25 mouse cellular contexts compared by ENCODE assay signal in the genomic region with DNA sequence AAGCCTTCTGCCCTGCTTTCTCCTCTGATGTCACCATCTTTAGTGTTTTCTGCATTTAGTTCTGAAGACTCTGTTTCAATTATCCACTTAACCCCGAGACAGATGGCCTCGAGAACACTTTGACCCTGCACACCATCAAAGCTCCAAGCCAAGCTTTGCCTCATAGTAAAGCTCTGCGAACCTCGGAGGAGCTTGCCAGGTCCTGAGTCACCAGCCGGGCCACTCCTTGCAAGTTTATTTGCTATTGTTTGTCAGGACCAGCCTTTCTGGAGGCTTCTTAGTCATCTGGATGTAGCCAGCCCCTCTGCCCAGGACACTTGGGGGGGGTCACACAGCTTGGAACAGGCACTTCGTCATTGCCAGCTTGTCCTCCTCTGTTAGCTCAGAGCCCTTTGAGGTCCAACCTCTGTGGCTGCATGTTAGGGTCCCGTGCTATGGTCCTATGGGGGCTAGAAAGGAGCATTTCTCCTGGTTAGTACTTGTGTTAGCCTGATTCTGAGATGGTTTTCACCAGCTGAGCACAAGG. TPM values are rescaled to one million over a fixed set of nuclear protein-coding genes. Genes with fewer than 3 reads are reported as not detected.
A peak's percentile ranks its signal among the peaks of the same experiment; 100 is the strongest.
DNase-seq lines count a peak whose midpoint lies in the region; ATAC-seq and TF ChIP-seq lines count a peak whose summit lies in the region.
"Had no signal": no experiment of that assay in that cellular context is flagged by ENCODE, and none has a peak within 500 bp of the region (broad histone marks: within the 10 kb centered on the region; RNA-seq: fewer than 3 reads in every experiment).

No protein-coding gene starts in this region.

- 0 out of 2 replicates have a peak, but pooled peaks cover 5% of the 10 kb centered on the region for H3K4me1 ChIP-seq in forebrain, embryonic 11.5 days (replicated peaks; ENCODE audit: control insufficient read depth, insufficient read depth, low read length)
- H3K4me1 ChIP-seq: stomach, embryonic 15.5 days had no signal

- no peaks in the 10 kb centered on the region for H3K36me3 ChIP-seq in forebrain, embryonic 11.5 days (ENCODE audit: control insufficient read depth, insufficient read depth, low read length)
- H3K36me3 ChIP-seq: forebrain, embryonic 12.5 days; stomach, embryonic 15.5 days had no signal

- no peaks in the 10 kb centered on the region for H3K9me3 ChIP-seq in forebrain, embryonic 11.5 days (ENCODE audit: control insufficient read depth, low read length)
- H3K9me3 ChIP-seq: forebrain, embryonic 12.5 days; stomach, embryonic 15.5 days had no signal

- peak; percentile 92 for DNase-seq in heart, adult 11 months
- no peak for DNase-seq in heart, adult 8-10 months (ENCODE audit: low spot score)
- peak; percentile 20 for DNase-seq in retina, postnatal 1 day
- no peak for DNase-seq in retina, embryonic 14.5 days (ENCODE audit: low spot score)
- DNase-seq in adrenal gland, adult 8-10 months: peak; percentile 12
- peak; percentile 48 for DNase-seq in skeletal muscle tissue, adult 2 months (ENCODE audit: low read depth, low spot score)
- DNase-seq in forebrain, embryonic 11.5 days (ENCODE audit: low spot score): no peak
- no peak for DNase-seq in left cerebral cortex, adult 2 months (ENCODE audit: extremely low spot score in 1 of 2, low spot score in 2 of 2)
- DNase-seq: cerebellum, adult 18-20 months; kidney, adult 2 months; kidney, postnatal 4 days; layer of hippocampus, postnatal 36 days; lung, postnatal 4 days; midbrain, embryonic 14.5 days; spleen, adult 18-20 months; thymus, postnatal 25 days had no signal

- no peak overlapping the region for H3K9ac ChIP-seq in forebrain, embryonic 11.5 days (ENCODE audit: low read length)
- H3K9ac ChIP-seq: forebrain, embryonic 12.5 days; stomach, embryonic 15.5 days had no signal

- no peak for TF ChIP-seq CTCF in left cerebral cortex, adult 2 months (IDR thresholded peaks at IDR 0.05)

- 63% methylated on average over 7 of the region's 7 CpGs for WGBS in forebrain, embryonic 11.5 days

- H3K27ac ChIP-seq in forebrain, embryonic 11.5 days (ENCODE audit: low read depth, low read length): no peak overlapping the region
- H3K27ac ChIP-seq in left cerebral cortex, adult 2 months: no peak overlapping the region
- H3K27ac ChIP-seq: forebrain, embryonic 12.5 days; stomach, embryonic 15.5 days had no signal

- ATAC-seq in forebrain, embryonic 11.5 days (replicated peaks; ENCODE audit: low FRiP score): no peak

- no peak overlapping the region for H3K4me3 ChIP-seq in forebrain, embryonic 11.5 days (ENCODE audit: low read depth, low read length)
- no peak overlapping the region for H3K4me3 ChIP-seq in left cerebral cortex, adult 2 months
- H3K4me3 ChIP-seq: forebrain, embryonic 12.5 days; stomach, embryonic 15.5 days had no signal

- no peak overlapping the region for H3K4me2 ChIP-seq in forebrain, embryonic 11.5 days (ENCODE audit: low read depth, low read length, severe bottlenecking)
- H3K4me2 ChIP-seq: forebrain, embryonic 12.5 days; heart, embryonic 11.5 days; stomach, embryonic 15.5 days had no signal

- H3K27me3 ChIP-seq in forebrain, embryonic 11.5 days (ENCODE audit: control insufficient read depth, insufficient read depth, low read length): peaks cover 2% of the 10 kb centered on the region

- intact Hi-C loops in left cerebral cortex, adult 2 months (cut with DNase I): no loop called here

RNA-seq across cellular contexts. Expression of gene Trim58, which starts 2.0 kb away (rescaled TPM):
- not detected for total RNA-seq in heart, adult 8-10 months (2022)
- not detected for total RNA-seq in adrenal gland, adult 8-10 months (2022)
- polyA plus RNA-seq in forebrain, embryonic 11.5 days (2014; fragmentation: Nextera tagmentation; extraction: Ambion mirVana): 0.55 and 0.60 TPM in 2 replicates
- not detected for total RNA-seq in left cerebral cortex, adult 2 months (2021)
- total RNA-seq: ES-E14; layer of hippocampus, postnatal 36 days had no signal
- polyA plus RNA-seq: kidney, adult 2 months had no signal

RNA-seq across cellular contexts. Expression of gene Olfr323, which starts 7.9 kb away (rescaled TPM):
- total RNA-seq in heart, adult 8-10 months (2022): not detected
- total RNA-seq in adrenal gland, adult 8-10 months (2022): not detected
- polyA plus RNA-seq in forebrain, embryonic 11.5 days (2014; fragmentation: Nextera tagmentation; extraction: Ambion mirVana): not detected in 2 replicates
- not detected for total RNA-seq in left cerebral cortex, adult 2 months (2021)
- total RNA-seq: ES-E14; hematopoietic stem cell, adult 5-6 weeks; layer of hippocampus, postnatal 36 days had no signal
- polyA plus RNA-seq: brain, embryonic 14.5 days; embryonic facial prominence, embryonic 14.5 days; forebrain, embryonic 12.5 days; heart, embryonic 11.5 days; kidney, adult 2 months; limb, embryonic 11.5 days; liver, embryonic 16.5 days; midbrain, embryonic 14.5 days; stomach, embryonic 15.5 days had no signal

RNA-seq across cellular contexts. Expression of gene Olfr322, which starts 20.3 kb away (rescaled TPM):
- total RNA-seq in heart, adult 8-10 months (2022): not detected
- total RNA-seq in adrenal gland, adult 8-10 months (2022): not detected
- not detected in 2 replicates for polyA plus RNA-seq in forebrain, embryonic 11.5 days (2014; fragmentation: Nextera tagmentation; extraction: Ambion mirVana)
- not detected for total RNA-seq in left cerebral cortex, adult 2 months (2021)
- total RNA-seq: ES-E14; hematopoietic stem cell, adult 5-6 weeks; layer of hippocampus, postnatal 36 days had no signal
- polyA plus RNA-seq: brain, embryonic 14.5 days; embryonic facial prominence, embryonic 14.5 days; forebrain, embryonic 12.5 days; heart, embryonic 11.5 days; kidney, adult 2 months; limb, embryonic 11.5 days; midbrain, embryonic 14.5 days; stomach, embryonic 15.5 days had no signal

RNA-seq across cellular contexts. Expression of gene 2210407C18Rik, which starts 22.4 kb away (rescaled TPM):
- total RNA-seq in heart, adult 8-10 months (2022): 1 to 10 TPM; 3.2 to 9.2 (median 6.2) TPM
- total RNA-seq in adrenal gland, adult 8-10 months (2022): not detected
- not detected in 2 replicates for polyA plus RNA-seq in forebrain, embryonic 11.5 days (2014; fragmentation: Nextera tagmentation; extraction: Ambion mirVana)
- not detected for total RNA-seq in left cerebral cortex, adult 2 months (2021)
- total RNA-seq: ES-E14; hematopoietic stem cell, adult 5-6 weeks; layer of hippocampus, postnatal 36 days had no signal
- polyA plus RNA-seq: brain, embryonic 14.5 days; embryonic facial prominence, embryonic 14.5 days; forebrain, embryonic 12.5 days; heart, embryonic 11.5 days; kidney, adult 2 months; limb, embryonic 11.5 days; liver, embryonic 16.5 days; midbrain, embryonic 14.5 days had no signal

RNA-seq across cellular contexts. Expression of gene Olfr320, which starts 42.7 kb away (rescaled TPM):
- not detected for total RNA-seq in heart, adult 8-10 months (2022)
- total RNA-seq in adrenal gland, adult 8-10 months (2022): not detected
- not detected in 2 replicates for polyA plus RNA-seq in forebrain, embryonic 11.5 days (2014; fragmentation: Nextera tagmentation; extraction: Ambion mirVana)
- not detected for total RNA-seq in left cerebral cortex, adult 2 months (2021)
- total RNA-seq: ES-E14; hematopoietic stem cell, adult 5-6 weeks; layer of hippocampus, postnatal 36 days had no signal
- polyA plus RNA-seq: brain, embryonic 14.5 days; embryonic facial prominence, embryonic 14.5 days; forebrain, embryonic 12.5 days; heart, embryonic 11.5 days; kidney, adult 2 months; limb, embryonic 11.5 days; liver, embryonic 16.5 days; midbrain, embryonic 14.5 days; stomach, embryonic 15.5 days had no signal

Comparison
In these comparisons a context has a peak if more than half of its experiments do, and no peak if none do; other contexts are left out.
1. DNase-seq: peak in heart, adult 11 months (single experiment), retina, postnatal 1 day (single experiment), adrenal gland, adult 8-10 months (single experiment) and skeletal muscle tissue, adult 2 months (single experiment); none in heart, adult 8-10 months (single experiment), retina, embryonic 14.5 days (single experiment), forebrain, embryonic 11.5 days (single experiment) and left cerebral cortex, adult 2 months (0 of 2).